Mouse (Mus musculus) left cerebral cortex, adult 8-10 months (tissue): ENCODE measurements at regions not wholly inside any gene's neighbourhood (a gene's known extent, or its start where the extent isn't known, plus 50 kb on each side); places are given as distances from the start of the nearest gene placed in this dataset.

Experiments
- DNase-seq, 2 experiments: peaks; one replicate each; pipeline ENCODE4 v3.0.0; 2022; ENCODE audit warnings: low spot score in 2 of 2

DNA sequence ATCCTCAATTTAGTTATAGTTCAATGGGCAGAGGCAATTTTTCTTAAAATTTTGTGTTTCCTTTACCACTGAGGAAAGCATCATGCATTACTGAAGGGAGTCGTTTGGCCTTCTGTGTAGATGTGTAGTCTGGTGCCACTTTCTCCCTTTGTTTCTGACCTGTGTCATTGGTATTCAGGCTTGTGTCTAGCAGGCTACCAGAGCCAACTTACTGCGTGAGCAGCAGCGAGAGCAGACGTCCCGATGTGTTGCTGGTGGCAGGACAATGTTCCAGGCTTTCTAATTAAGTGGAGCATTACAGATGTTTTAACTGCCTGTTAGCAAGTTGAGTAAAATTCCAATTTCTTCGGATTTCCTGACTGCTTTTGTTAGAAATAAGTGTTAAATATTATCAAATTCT is 482.2 kb downstream of the Dok5 start:
- no peak for DNase-seq

DNA sequence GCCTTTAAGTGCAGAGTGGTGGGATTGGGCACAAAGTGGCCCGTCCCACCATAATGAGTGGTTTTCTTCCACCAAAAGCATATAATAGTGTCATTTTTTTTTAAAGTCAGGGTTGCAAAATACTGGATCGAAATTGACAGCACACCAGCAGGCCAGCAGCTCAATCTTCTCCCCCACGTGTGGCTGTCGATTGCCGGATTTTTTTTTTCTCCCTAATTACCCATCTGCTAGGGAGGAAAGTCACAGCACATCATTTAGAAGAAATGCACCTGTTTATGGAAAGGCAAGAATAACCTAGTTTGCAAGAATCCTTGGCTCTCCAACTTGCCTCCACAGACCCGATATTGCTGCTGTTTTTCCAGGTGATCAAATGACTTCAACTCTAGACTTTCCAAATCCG is 464.9 kb downstream of the Dok5 start:
- DNase-seq = no peak

DNA sequence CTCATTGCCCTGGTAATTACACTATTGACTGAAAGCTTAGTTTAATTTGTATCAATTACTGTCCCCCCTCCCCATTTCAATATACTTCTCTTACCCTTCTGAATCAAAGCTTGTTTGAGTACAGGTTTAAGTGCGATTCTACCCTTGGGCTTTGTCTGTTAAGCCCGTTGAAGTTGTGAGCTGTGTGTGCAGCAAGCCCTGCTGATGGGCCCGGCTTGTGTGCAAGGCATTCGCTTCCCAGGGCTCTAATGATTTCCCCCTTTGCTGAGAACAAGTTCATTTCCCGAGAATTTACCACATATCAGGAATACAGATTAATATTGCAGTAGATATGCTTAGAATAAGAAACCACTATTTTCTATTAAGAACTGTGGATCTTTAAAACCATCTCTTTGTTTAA is 460.6 kb downstream of the Dok5 start:
- DNase-seq = no peak
